Mouse (Mus musculus): Measurements from ENCODE around the gene Igsf23. TPM values are rescaled to one million over a fixed set of nuclear protein-coding genes. Genes with fewer than 3 reads are reported as not detected.
"Not testable (repeated sequence)": the region's sequence is repeated elsewhere in the genome, so short reads cannot be mapped to it uniquely, and the experiment has no call there.

The Igsf23 gene
- polyA plus RNA-seq, 1 experiment from 2014 or later: 1.6 TPM

DNA sequence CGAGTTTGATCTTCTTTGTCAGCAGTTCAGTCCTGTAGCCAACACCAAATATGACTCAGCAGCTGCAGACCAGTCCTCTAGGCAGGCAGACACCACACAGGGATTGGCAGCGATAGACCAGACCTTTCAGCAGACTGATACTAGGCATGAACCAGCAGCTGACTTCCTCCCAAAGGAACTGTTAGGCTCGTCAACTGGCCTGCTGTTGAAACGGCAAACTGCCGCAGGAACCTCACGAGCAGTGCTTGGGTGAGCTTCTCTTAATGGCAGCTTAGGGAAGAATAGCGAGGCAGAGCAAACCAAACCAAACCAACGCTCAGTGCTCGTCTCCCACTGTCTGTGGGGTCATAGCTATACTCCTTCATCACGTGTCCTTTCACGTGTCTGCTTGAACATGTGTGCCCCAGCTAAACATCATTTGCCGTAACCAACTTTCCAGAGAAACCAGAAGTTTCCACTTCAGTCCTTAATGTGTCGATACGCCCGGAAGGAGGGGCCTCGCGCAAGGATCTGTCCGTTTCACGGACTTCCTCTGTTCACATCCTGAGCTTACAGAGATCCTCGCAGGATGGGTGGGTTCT, 15.3 kb downstream of the Igsf23 start:
- Histone ChIP-seq H3K27ac (replicated peaks) (peak overlapping the region; percentile 65), H3K27me3 (replicated peaks) (0 out of 2 replicates have a peak, but pooled peaks cover 13% of the 10 kb centered on the region), H3K9ac (no peak overlapping the region), H3K36me3 (no peaks in the 10 kb centered on the region), H3K4me3 (no peak overlapping the region), H3K4me2 (peak overlapping the region; percentile 28), H3K4me1 (peaks cover 62% of the 10 kb centered on the region), H3K9me3 (no peaks in the 10 kb centered on the region)
- WGBS: 50% methylated on average over 20 of the region's 20 CpGs
- no peak for ATAC-seq (ENCODE audit: extremely low read depth, insufficient number of reproducible peaks, low FRiP score, low TSS enrichment)

DNA sequence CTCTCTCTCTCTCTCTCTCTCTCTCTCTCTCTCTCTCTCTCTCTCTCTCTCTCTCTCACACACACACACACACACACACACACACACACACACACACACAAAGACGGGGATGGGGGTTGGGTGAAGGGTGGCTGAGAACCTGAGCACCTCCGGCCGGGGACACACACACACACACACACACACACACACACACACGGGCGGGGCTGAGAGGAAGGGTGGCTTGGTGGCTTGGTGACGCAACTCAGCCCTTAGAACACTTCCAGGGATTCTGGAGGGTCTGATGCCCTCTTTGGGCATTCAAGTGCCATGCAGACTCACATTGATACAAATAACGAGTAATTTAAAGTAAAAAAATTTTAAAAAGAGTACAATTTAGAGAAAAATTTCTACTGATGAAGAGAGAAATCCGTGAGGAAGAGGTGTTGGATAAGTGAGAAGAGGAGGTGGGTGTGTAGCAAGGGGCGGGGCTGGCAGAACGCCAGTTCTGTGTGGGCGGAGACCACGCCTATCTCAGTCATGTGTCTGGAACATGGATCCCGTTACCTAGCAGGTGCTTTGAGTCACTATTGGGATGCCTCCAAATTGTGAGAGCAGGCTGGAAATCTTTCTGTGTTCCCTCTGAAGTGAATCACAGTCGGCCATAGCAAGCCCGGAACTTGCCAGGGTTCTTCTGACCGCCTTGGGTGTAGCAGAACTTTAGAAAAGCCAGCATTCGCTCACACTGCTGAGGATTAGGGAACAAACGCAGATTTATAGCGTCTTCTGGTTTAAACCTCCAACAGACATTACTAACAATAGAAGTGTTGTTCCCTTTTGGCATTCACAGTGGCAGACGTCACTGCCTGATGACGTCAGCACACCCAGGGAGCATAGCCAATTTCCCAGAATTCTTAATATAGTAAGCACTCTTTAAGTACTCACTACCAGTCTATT, 17.4 kb downstream of the Igsf23 start:
- Histone ChIP-seq H3K36me3 (no peaks in the 10 kb centered on the region), H3K4me2 (peak overlapping the region; percentile 60), H3K27ac (replicated peaks) (peak overlapping the region; percentile 70), H3K4me1 (peaks cover 51% of the 10 kb centered on the region), H3K4me3 (peak overlapping the region; percentile 26), H3K9me3 (no peaks in the 10 kb centered on the region), H3K9ac (0 out of 2 replicates have a peak overlapping the region, but pooled peaks have one; percentile 30), H3K27me3 (replicated peaks) (0 out of 2 replicates have a peak, but pooled peaks cover 10% of the 10 kb centered on the region)
- no peak for ATAC-seq (ENCODE audit: extremely low read depth, insufficient number of reproducible peaks, low FRiP score, low TSS enrichment)
- WGBS: 12% methylated on average over 20 of the region's 21 CpGs

DNA sequence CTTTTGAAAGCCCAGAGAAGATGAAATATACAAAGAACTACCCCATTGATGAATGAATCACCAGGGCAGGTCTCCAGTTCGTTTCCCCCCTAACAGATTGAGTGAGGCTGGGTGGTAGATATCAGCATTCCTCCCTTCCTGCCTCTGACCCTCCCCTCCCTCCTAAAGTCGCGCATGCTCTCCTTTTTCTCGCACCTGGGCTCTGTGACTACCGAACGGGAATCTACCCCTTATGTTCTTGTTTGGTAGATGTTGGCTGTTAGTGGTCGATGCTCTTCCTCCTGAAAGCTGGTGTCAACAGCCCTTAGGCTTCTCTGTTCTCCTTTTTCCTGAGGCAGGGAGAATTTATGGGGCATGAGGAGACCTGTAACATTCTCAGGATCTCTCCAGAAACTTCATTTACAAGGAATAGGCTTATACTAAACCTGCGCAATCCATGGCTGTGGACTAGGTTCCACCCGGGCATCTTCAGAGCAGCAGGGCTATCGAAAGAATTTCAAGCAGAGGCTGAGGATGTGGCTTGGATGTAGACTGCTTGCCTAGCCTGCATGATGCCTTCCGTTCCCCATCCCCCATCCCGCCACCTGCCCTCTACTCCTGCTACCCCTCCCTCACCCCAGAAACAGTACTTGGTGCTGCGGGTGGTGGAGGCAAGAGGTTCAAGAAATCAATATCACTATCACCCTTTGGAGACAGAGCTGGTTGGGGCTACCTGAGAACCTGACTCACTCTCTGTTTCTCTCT, 18.3 kb downstream of the Igsf23 start:
- Histone ChIP-seq H3K9me3 (no peaks in the 10 kb centered on the region), H3K9ac (no peak overlapping the region), H3K4me2 (peak overlapping the region; percentile 60), H3K4me3 (no peak overlapping the region), H3K4me1 (peaks cover 45% of the 10 kb centered on the region), H3K27ac (replicated peaks) (no peak overlapping the region), H3K27me3 (replicated peaks) (0 out of 2 replicates have a peak, but pooled peaks cover 10% of the 10 kb centered on the region), H3K36me3 (no peaks in the 10 kb centered on the region)
- WGBS: 16% methylated on average over 13 of the region's 13 CpGs
- no peak for ATAC-seq (ENCODE audit: extremely low read depth, insufficient number of reproducible peaks, low FRiP score, low TSS enrichment)

DNA sequence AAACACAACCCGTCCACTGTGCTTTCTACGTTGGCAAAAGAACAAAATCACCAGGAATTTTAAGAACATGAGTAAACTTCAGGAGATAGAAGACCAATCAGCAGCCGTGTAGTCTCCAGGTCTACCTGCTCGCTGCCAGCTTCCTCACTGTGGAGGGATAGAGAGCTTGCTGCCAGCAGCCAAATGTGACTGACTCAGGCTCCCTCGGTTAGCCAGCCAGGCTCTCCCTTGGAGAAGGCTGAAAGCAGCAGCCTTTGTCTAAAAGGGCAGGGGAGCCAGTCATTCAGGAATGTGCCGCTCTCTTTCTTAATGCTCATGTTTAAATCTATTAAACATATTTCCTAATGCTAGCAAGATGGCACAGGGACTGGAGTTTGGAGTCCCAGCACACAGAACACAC, 20.1 kb downstream of the Igsf23 start:
- peaks cover 38% of the 10 kb centered on the region for H3K4me1 ChIP-seq
- not testable (repeated sequence) for H3K9ac ChIP-seq; H3K36me3 ChIP-seq; ATAC-seq (ENCODE audit: extremely low read depth, insufficient number of reproducible peaks, low FRiP score, low TSS enrichment); H3K4me2 ChIP-seq; H3K4me3 ChIP-seq; H3K9me3 ChIP-seq; H3K27me3 ChIP-seq (replicated peaks); H3K27ac ChIP-seq (replicated peaks)
- WGBS: 69% methylated on average over 6 of the region's 6 CpGs

DNA sequence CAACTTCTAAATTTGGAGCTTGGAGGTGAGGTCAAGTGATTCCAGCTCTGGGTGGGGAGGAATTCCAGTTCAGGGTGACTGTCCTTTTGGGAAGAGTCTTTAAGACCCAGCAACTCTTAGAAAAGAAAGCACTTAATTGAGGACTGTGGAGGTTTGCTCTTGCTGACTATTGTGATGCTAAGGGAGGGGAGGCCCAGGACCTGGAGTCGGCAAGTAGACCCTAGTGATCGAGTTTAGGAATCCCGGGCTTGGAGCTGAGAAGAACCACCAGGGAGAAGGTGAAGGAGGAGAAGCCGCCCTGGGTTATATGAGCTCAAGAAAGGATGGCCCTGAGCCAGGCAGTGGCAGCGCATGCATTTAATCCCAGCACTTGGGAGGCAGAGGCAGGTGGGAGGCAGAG, 22.1 kb downstream of the Igsf23 start:
- Histone ChIP-seq H3K4me3 (no peak overlapping the region), H3K9me3 (no peaks in the 10 kb centered on the region), H3K36me3 (no peaks in the 10 kb centered on the region), H3K27ac (replicated peaks) (no peak overlapping the region), H3K9ac (no peak overlapping the region), H3K27me3 (replicated peaks) (0 out of 2 replicates have a peak, but pooled peaks cover 10% of the 10 kb centered on the region), H3K4me1 (peaks cover 28% of the 10 kb centered on the region), H3K4me2 (no peak overlapping the region)
- 63% methylated on average over 5 of the region's 5 CpGs for WGBS
- ATAC-seq (ENCODE audit: extremely low read depth, insufficient number of reproducible peaks, low FRiP score, low TSS enrichment): no peak

DNA sequence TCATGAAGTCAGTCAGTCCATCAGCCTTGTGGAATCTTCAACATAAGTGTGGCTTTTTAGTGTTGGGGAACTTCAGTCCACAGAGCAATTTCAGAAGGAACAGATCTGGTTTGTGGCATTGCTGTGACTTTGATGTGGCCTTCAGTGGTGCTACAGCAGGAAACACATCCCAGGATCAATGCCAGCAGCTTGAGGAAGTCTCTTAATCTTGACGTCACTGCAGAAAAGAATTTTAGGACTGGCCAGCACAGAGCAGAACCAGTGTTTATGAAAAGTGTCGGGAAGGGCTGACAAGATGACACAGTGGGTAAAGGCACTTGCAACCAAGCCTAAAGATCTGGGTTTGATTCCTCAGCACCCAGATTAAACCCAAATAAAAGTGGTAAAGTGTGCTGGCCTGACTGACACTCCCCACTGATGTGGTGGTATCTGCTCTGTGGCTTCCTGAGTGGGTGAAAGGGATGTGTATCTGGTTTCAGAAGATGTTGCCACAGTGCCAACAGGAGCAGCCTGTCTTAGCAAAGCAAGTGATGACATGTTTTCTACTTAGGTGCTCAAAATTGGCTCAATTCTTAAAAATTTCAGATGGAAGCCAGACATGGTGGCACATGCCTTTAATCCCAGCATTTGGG, 23.6 kb downstream of the Igsf23 start:
- ATAC-seq (ENCODE audit: extremely low read depth, insufficient number of reproducible peaks, low FRiP score, low TSS enrichment): no peak
- no peaks in the 10 kb centered on the region for H3K9me3 ChIP-seq
- WGBS: 27% methylated on average over 2 of the region's 2 CpGs

DNA sequence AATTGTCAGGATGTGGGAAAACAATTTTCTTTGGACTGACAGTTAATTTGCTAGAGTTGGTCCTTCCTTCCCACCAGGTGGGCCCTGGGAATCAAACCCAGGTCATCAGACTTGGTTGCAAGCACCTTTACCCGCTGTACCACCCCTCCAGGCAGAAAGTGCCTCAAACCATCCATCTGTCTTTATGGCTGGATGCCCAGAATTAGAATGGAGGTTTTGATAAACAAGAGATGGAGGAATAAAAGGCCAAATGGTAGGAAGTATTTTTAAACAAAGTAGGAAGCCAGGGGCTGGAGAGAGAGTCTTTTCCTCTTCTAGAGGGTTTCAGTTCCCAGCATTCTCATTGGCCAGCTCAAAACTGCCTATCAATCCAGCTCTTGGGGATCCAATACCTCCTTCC, 25.2 kb downstream of the Igsf23 start:
- Histone ChIP-seq H3K9ac (no peak overlapping the region), H3K4me2 (no peak overlapping the region), H3K27me3 (replicated peaks) (peaks cover 3% of the 10 kb centered on the region; the same call in 1 of the 2 replicates), H3K9me3 (no peaks in the 10 kb centered on the region), H3K4me1 (peaks cover 16% of the 10 kb centered on the region), H3K4me3 (no peak overlapping the region), H3K36me3 (no peaks in the 10 kb centered on the region), H3K27ac (replicated peaks) (no peak overlapping the region)
- WGBS: 77% methylated on average over 1 of the region's 1 CpGs
- ATAC-seq (ENCODE audit: extremely low read depth, insufficient number of reproducible peaks, low FRiP score, low TSS enrichment): no peak

More for the DNA sequence above, 23.6 kb downstream of the Igsf23 start:
- Histone ChIP-seq H3K4me3 (no peak overlapping the region), H3K9ac (no peak overlapping the region), H3K27me3 (replicated peaks) (peaks cover 9% of the 10 kb centered on the region; the same call in 1 of the 2 replicates), H3K4me2 (no peak overlapping the region), H3K36me3 (no peaks in the 10 kb centered on the region), H3K4me1 (peaks cover 15% of the 10 kb centered on the region), H3K27ac (replicated peaks) (no peak overlapping the region)

DNA sequence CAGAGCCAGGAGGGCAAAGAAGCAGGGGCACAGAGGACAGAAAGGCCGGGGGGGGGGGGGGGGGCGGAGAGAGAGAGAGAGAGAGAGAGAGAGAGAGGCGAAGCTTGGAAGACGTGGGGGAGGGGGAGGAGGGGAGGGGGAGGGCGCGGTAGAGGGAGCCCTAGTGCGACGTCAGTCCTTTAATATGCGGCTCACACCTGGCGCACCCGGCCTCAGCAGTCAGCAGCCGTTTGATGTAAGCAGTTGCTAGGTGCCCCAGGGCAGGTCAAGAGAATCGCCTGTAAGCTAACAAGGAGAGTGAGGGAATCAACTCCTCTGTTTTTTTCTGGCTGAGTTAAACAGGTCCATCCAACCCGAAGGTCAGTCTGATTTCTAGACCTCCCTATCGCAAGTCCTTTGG, 26.8 kb downstream of the Igsf23 start:
- no peak for ATAC-seq (ENCODE audit: extremely low read depth, insufficient number of reproducible peaks, low FRiP score, low TSS enrichment)
- Histone ChIP-seq H3K4me2 (peak overlapping the region; percentile 48), H3K4me3 (no peak overlapping the region), H3K27me3 (replicated peaks) (peaks cover 3% of the 10 kb centered on the region; the same call in 1 of the 2 replicates), H3K36me3 (no peaks in the 10 kb centered on the region), H3K9ac (no peak overlapping the region; the same call in 1 of the 2 replicates), H3K27ac (replicated peaks) (no peak overlapping the region), H3K9me3 (no peaks in the 10 kb centered on the region), H3K4me1 (peaks cover 27% of the 10 kb centered on the region)
- 8% methylated on average over 9 of the region's 15 CpGs for WGBS

DNA sequence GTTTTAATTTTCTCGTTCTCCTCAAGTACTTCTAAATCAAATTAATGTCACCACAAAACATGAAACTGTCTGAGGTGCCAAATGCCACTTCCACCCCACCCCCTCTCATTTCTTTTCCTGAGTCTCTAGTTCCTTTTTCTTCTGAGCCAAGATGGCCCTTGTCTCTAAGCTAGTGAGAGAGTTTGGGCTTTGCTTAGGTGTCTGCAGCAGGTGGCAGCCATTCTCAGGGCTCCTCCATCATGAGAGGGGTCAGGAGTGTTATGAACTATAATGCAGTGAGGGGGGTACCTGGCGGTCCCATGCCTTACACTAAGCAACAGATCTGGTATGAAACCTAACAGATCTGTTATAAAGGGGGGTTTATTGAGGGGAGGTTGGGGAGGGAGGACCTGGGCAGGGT, 27.2 kb downstream of the Igsf23 start:
- 45% methylated on average over 2 of the region's 2 CpGs for WGBS
- no peaks in the 10 kb centered on the region for H3K9me3 ChIP-seq
- H3K27ac ChIP-seq (replicated peaks): no peak overlapping the region
- H3K4me2 ChIP-seq: no peak overlapping the region
- H3K4me1 ChIP-seq: peaks cover 27% of the 10 kb centered on the region
- no peak for ATAC-seq (ENCODE audit: extremely low read depth, insufficient number of reproducible peaks, low FRiP score, low TSS enrichment)
- peaks cover 4% of the 10 kb centered on the region for H3K36me3 ChIP-seq
- peaks cover 3% of the 10 kb centered on the region; the same call in 1 of the 2 replicates for H3K27me3 ChIP-seq (replicated peaks)
- no peak overlapping the region for H3K4me3 ChIP-seq
- no peak overlapping the region for H3K9ac ChIP-seq

DNA sequence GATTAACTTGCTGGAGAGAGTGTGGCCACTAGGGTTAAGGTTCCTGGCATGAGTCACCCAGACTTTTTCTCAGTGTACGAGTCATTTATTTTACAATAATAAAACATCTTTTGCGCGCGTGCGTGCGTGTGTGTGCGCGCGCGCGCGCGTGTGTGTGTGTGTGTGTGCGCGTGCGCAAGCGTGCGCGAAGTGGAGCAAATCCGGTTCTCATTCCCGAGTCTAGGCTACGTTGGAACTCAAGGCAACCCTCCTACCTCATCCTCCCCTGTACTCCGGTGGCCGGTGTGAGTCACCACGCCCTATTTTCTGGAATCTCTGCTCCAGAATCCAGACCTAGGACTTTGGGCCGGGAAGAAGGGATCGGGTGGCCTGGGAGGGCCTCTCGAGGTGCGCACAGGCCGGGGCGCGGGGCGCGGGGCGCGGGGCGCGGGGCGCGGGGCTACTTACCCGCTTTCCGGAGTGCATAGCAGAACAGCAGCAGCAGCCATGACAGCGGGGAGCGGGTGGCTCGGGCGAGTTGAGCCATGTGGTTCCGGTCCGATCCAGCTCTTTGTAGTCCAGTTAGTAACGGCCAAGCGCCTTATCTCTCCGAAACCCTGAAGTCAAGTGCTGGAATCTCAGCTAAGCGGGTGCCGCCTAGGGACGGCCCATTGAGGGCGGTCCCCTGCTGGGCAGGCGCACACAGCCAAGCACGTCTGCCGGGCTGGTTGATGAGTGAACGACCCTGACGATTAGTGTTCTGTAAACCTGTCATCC, 29.9 kb downstream of the Igsf23 start, which contains the start of gene Pvr:
Gene Pvr, minus strand, starts transcription at position 655 of the 756 bp plus-strand sequence.
- Histone ChIP-seq H3K9ac (peak within 1 kb of the TSS; percentile 88), H3K9me3 (no peaks in the 10 kb centered on the region), H3K4me2 (peak within 1 kb of the TSS; percentile 74), H3K27ac (replicated peaks) (peak within 1 kb of the TSS; percentile 91), H3K27me3 (replicated peaks) (peaks cover 3% of the 10 kb centered on the region; the same call in 1 of the 2 replicates), H3K36me3 (peaks cover 31% of the 10 kb centered on the region), H3K4me3 (peak within 1 kb of the TSS; percentile 70), H3K4me1 (peaks cover 27% of the 10 kb centered on the region)
- peak; percentile 75 for ATAC-seq (ENCODE audit: extremely low read depth, insufficient number of reproducible peaks, low FRiP score, low TSS enrichment)
- under 1% methylated on average over 60 of the region's 60 CpGs for WGBS

Data from heart, embryonic 13.5 days (tissue).